Mouse (Mus musculus) bone marrow macrophage, adult 2 months (primary cell): ENCODE results near the gene Rcbtb1.

Experiments
- CTCF ChIP-seq: IDR thresholded peaks from 2 replicates; pipeline ENCODE4 v1.5.1; 2012; ENCODE audit warnings: low read depth, mild to moderate bottlenecking, low read length, moderate library complexity
- POLR2A ChIP-seq: IDR thresholded peaks from 2 replicates; pipeline ENCODE4 v1.6.1; 2012; ENCODE audit warnings: mild to moderate bottlenecking, low read depth, low read length, borderline replicate concordance

GRCm38 (mm10) chr14:59205461-59205860 is 4.5 kb downstream of the Rcbtb1 start:
- TF ChIP-seq CTCF (no peak), POLR2A (no peak)
